Mouse (Mus musculus): ENCODE data around the gene Sfxn2. TPM values are rescaled to one million over a fixed set of nuclear protein-coding genes. Genes with fewer than 3 reads are reported as not detected.

The Sfxn2 gene
- polyA plus RNA-seq, 1 experiment from 2014 or later = 18.4 TPM

DNA sequence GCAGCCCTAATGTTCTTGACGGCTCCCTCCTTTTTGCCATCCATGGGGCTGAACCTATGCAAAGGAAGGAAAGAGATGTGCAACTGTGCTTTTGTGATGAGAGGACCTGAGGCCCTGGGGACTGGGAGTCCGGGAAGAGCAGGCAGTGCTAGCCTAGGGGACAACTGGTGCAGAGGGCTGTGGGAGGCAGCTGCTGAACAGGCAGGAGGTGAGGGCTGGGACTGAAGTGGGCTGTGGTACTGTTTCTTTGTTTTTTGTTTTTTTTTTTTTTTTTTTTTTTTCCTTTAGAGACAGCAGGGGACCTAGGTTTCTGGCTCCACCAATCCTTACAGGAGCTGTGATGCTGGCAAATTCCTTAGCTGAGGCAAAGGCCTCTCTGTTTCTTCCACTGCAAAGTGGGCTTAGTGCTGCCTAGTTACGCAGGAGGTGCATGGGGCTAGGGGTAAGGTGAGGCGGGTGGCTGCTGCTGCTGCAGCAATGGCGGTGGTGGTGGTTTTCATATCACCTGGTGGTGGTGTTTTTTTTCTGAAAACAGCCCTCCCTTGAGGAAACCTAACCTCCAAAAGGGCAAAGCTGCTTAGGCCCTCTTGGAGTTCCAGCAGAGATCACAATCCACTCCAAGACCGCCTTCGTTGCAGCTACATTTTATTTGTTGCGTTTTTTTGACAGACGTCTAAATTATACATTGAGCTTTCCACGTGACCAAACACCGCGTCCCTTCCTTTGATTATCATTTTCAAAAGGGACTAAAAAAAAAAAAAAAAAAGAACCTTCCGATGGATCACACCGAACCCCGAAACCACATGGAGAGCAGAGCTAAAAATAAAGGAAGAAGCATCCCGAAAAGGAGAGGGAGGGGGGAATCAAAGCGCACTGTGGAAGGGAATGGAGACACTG lies 45.3 kb upstream of the Sfxn2 start:
- H3K36me3 ChIP-seq (ENCODE audit: insufficient read depth, low read length) = no peaks in the 10 kb centered on the region
- no peaks in the 10 kb centered on the region for H3K9me3 ChIP-seq (ENCODE audit: low read length)
- H3K4me3 ChIP-seq (ENCODE audit: low read depth, low read length) = no peak overlapping the region
- peaks cover 64% of the 10 kb centered on the region for H3K4me1 ChIP-seq (ENCODE audit: insufficient read depth, low read depth, low read length)
- no peak for TF ChIP-seq CTCF (IDR thresholded peaks at IDR 0.05)
- no peak for TF ChIP-seq EP300 (IDR thresholded peaks at IDR 0.05)
- peak overlapping the region; percentile 50 for H3K4me2 ChIP-seq (replicated peaks; ENCODE audit: low read depth, low read length)
- ATAC-seq = no peak
- peak overlapping the region; percentile 79 for H3K27ac ChIP-seq (ENCODE audit: low read length)
- no peak for DNase-seq (ENCODE audit: low spot score)
- H3K9ac ChIP-seq (replicated peaks; ENCODE audit: low read depth) = no peak overlapping the region
- no peaks in the 10 kb centered on the region for H3K27me3 ChIP-seq (replicated peaks; ENCODE audit: insufficient read depth, low read length)
- WGBS = 40% methylated on average over 17 of the region's 17 CpGs

GRCm38 (mm10) chr19:46528529-46529213 lies 44.5 kb upstream of the Sfxn2 start:
- ATAC-seq (peak; percentile 60), DNase-seq (ENCODE audit: low spot score) (peak; percentile 87)
- Histone ChIP-seq H3K36me3 (ENCODE audit: insufficient read depth, low read length) (no peaks in the 10 kb centered on the region), H3K4me1 (ENCODE audit: insufficient read depth, low read depth, low read length) (peaks cover 63% of the 10 kb centered on the region), H3K4me3 (ENCODE audit: low read depth, low read length) (no peak overlapping the region; the same call in 1 of the 2 replicates), H3K27ac (ENCODE audit: low read length) (peak overlapping the region; percentile 79), H3K4me2 (replicated peaks; ENCODE audit: low read depth, low read length) (peak overlapping the region; percentile 50), H3K9ac (replicated peaks; ENCODE audit: low read depth) (no peak overlapping the region), H3K9me3 (ENCODE audit: low read length) (no peaks in the 10 kb centered on the region), H3K27me3 (replicated peaks; ENCODE audit: insufficient read depth, low read length) (no peaks in the 10 kb centered on the region)
- 3% methylated on average over 20 of the region's 20 CpGs for WGBS
- TF ChIP-seq CTCF (IDR thresholded peaks at IDR 0.05) (peak; percentile 62), EP300 (IDR thresholded peaks at IDR 0.05) (peak; percentile 65)

DNA sequence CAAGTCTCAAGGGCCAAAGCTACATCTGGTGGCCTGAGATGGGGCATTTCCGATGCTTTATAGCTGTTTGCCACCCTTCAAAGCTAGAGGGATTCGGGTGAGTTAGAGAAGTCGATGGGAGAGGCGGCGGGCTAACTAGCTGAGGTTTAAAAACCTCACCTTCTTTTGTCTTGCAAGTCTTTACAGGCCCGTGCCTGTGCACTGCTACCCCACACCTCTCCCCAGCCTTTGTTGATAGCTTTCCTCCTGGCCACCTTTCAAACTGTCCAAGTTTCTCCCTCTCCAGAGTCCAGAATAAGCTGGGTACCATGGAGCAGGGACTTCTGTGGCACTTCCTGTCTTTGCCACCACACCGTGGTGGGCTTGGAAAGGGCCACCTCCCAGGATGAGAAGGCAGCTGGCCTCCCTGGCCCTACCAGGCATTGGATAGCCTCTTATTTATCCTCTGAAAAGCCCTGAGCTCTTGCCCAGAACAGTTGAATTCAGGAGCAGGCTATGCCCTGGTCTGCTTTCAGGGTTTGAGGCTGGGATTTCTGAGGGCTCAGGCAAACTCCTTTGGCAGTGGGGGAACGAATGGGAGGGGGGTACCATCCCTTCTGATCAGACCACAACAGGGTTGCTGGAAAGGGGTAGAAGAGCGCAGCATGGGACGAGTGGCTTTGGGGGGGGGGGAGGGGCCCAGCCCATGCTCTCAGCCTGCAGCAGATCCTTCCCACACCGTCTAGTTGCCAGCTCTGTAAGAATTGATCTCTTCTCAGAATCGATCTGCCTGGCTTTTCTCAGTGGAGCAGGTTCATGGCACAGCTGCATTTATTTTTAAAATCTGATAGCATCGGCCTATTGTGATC lies 43.3 kb upstream of the Sfxn2 start:
- peak overlapping the region; percentile 79 for H3K27ac ChIP-seq (ENCODE audit: low read length)
- no peak overlapping the region for H3K4me3 ChIP-seq (ENCODE audit: low read depth, low read length)
- H3K4me1 ChIP-seq (ENCODE audit: insufficient read depth, low read depth, low read length) = peaks cover 53% of the 10 kb centered on the region
- no peaks in the 10 kb centered on the region for H3K9me3 ChIP-seq (ENCODE audit: low read length)
- WGBS = 36% methylated on average over 13 of the region's 13 CpGs
- no peaks in the 10 kb centered on the region for H3K27me3 ChIP-seq (replicated peaks; ENCODE audit: insufficient read depth, low read length)
- 0 out of 2 replicates have a peak overlapping the region, but pooled peaks have one; percentile 16 for H3K9ac ChIP-seq (replicated peaks; ENCODE audit: low read depth)
- TF ChIP-seq CTCF (IDR thresholded peaks at IDR 0.05) = no peak
- no peak for TF ChIP-seq EP300 (IDR thresholded peaks at IDR 0.05)
- no peak for DNase-seq (ENCODE audit: low spot score)
- no peaks in the 10 kb centered on the region for H3K36me3 ChIP-seq (ENCODE audit: insufficient read depth, low read length)
- no peak for ATAC-seq
- peak overlapping the region; percentile 50; the same call in 1 of the 2 replicates for H3K4me2 ChIP-seq (replicated peaks; ENCODE audit: low read depth, low read length)

DNA sequence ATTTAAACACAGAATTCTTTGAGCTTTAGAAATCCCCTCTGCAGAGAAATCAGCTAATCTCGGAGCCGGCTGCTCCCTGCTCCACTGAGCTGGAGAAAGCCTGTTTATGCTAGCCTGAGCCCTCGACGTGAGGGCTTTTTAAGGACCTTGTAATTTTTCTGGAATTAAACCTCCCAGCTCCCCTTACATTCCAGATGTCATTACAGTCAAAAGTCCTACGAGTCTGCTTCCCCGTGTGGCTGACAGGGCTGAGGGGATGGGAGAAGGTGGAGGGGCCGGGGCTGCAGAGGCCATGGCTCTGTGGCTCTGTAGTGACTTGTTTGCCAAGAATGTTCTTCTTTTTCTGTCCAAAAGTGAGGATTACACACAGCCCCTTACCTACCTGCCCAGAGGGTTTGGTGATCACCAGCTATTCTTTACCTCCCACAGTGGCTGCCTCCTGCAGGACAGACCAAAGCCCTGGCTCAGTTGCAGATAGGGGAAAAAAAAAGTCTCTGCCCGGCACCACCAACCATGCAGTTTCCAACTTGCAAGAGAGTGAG lies 42.6 kb upstream of the Sfxn2 start:
- DNase-seq (ENCODE audit: low spot score) (peak; percentile 41), ATAC-seq (no peak)
- Histone ChIP-seq H3K4me3 (ENCODE audit: low read depth, low read length) (no peak overlapping the region), H3K9me3 (ENCODE audit: low read length) (no peaks in the 10 kb centered on the region), H3K4me2 (replicated peaks; ENCODE audit: low read depth, low read length) (peak overlapping the region; percentile 27), H3K27ac (ENCODE audit: low read length) (peak overlapping the region; percentile 79), H3K36me3 (ENCODE audit: insufficient read depth, low read length) (no peaks in the 10 kb centered on the region), H3K27me3 (replicated peaks; ENCODE audit: insufficient read depth, low read length) (no peaks in the 10 kb centered on the region), H3K9ac (replicated peaks; ENCODE audit: low read depth) (no peak overlapping the region), H3K4me1 (ENCODE audit: insufficient read depth, low read depth, low read length) (peaks cover 46% of the 10 kb centered on the region)
- 30% methylated on average over 8 of the region's 8 CpGs for whole genome bisulfite sequencing
- TF ChIP-seq EP300 (IDR thresholded peaks at IDR 0.05) (no peak), CTCF (IDR thresholded peaks at IDR 0.05) (no peak)

- Histone ChIP-seq H3K9me3 (ENCODE audit: low read length) (no peaks in the 10 kb centered on the region), H3K4me1 (ENCODE audit: insufficient read depth, low read depth, low read length) (peaks cover 46% of the 10 kb centered on the region), H3K27ac (ENCODE audit: low read length) (peak overlapping the region; percentile 79), H3K4me3 (ENCODE audit: low read depth, low read length) (no peak overlapping the region), H3K27me3 (replicated peaks; ENCODE audit: insufficient read depth, low read length) (no peaks in the 10 kb centered on the region), H3K36me3 (ENCODE audit: insufficient read depth, low read length) (no peaks in the 10 kb centered on the region), H3K9ac (replicated peaks; ENCODE audit: low read depth) (no peak overlapping the region), H3K4me2 (replicated peaks; ENCODE audit: low read depth, low read length) (peak overlapping the region; percentile 27)
- WGBS = 18% methylated on average over 16 of the region's 16 CpGs
- TF ChIP-seq CTCF (IDR thresholded peaks at IDR 0.05) = peak; percentile 36
- TF ChIP-seq EP300 (IDR thresholded peaks at IDR 0.05) = no peak
- ATAC-seq = no peak
- peak; percentile 65 for DNase-seq (ENCODE audit: low spot score)
Measured at GRCm38 (mm10) chr19:46531071-46532030, 41.8 kb upstream of the Sfxn2 start.

All from lung, postnatal 0 days (tissue).